Comparison of ENCODE assay signal across 10 mouse cellular contexts in genomic region chr12:93152618-93153245, GRCm38 (mm10).
DNase-seq lines count a peak whose midpoint lies in the region; ATAC-seq and TF ChIP-seq lines count a peak whose summit lies in the region.
"Had no signal": no experiment of that assay in that cellular context is flagged by ENCODE, and none has a peak within 500 bp of the region (broad histone marks: within the 10 kb centered on the region; RNA-seq: fewer than 3 reads in every experiment).

No protein-coding gene starts in this region.

- 39% methylated on average over 6 of the region's 6 CpGs for WGBS in kidney, adult 2 months
- WGBS in kidney, embryonic 15.5 days: 45% methylated on average over 6 of the region's 6 CpGs
- 38% methylated on average over 6 of the region's 6 CpGs for WGBS in liver, embryonic 13.5 days (ENCODE audit: insufficient replicate concordance)

- H3K36me3 ChIP-seq in kidney, adult 2 months (ENCODE audit: control insufficient read depth, insufficient read depth, low read length): no peaks in the 10 kb centered on the region
- H3K36me3 ChIP-seq in kidney, embryonic 15.5 days: no peaks in the 10 kb centered on the region
- no peaks in the 10 kb centered on the region for H3K36me3 ChIP-seq in liver, embryonic 13.5 days

- no peaks in the 10 kb centered on the region for H3K4me1 ChIP-seq in kidney, adult 2 months (ENCODE audit: control insufficient read depth, insufficient read depth, low read length)
- no peaks in the 10 kb centered on the region for H3K4me1 ChIP-seq in kidney, embryonic 15.5 days
- H3K4me1 ChIP-seq in liver, embryonic 13.5 days (replicated peaks): no peaks in the 10 kb centered on the region
- H3K4me1 ChIP-seq: megakaryocyte, embryonic 14.5 days had no signal

- ATAC-seq in kidney, embryonic 15.5 days (replicated peaks; ENCODE audit: low FRiP score): no peak; the same call in 1 of the 2 replicates
- no peak for ATAC-seq in liver, embryonic 13.5 days (ENCODE audit: low read depth)

- no peak overlapping the region for H3K4me2 ChIP-seq in kidney, embryonic 15.5 days
- H3K4me2 ChIP-seq in liver, embryonic 13.5 days: no peak overlapping the region

- peak; percentile 45 for DNase-seq in kidney, adult 2 months
- peak; percentile 30 for DNase-seq in NIH3T3 (ENCODE audit: low read depth)
- peak; percentile 68 for DNase-seq in embryo, embryonic 10 days (ENCODE audit: low spot score)
- peak; percentile 64 for DNase-seq in induced T-regulatory cell, adult 2 months (ENCODE audit: low read depth)
- DNase-seq in liver, embryonic 13.5 days: peak; percentile 4
- DNase-seq in right cerebral cortex, adult 2 months (ENCODE audit: low spot score in 2 of 2): peak; percentile 40 to 42
- no peak for DNase-seq in urinary bladder, postnatal 10 days (ENCODE audit: low spot score)

- H3K9me3 ChIP-seq in kidney, embryonic 15.5 days (replicated peaks): no peaks in the 10 kb centered on the region
- H3K9me3 ChIP-seq in liver, embryonic 13.5 days (replicated peaks): no peaks in the 10 kb centered on the region
- H3K9me3 ChIP-seq: megakaryocyte, embryonic 14.5 days had no signal

- TF ChIP-seq CTCF in kidney, adult 2 months (conservative IDR thresholded peaks at IDR 0.05; ENCODE audit: insufficient read depth, insufficient read length, low read depth, low read length): peak; percentile 67

- H3K27me3 ChIP-seq in kidney, adult 2 months (replicated peaks; ENCODE audit: control insufficient read depth, insufficient read depth, low read length): no peaks in the 10 kb centered on the region
- H3K27me3 ChIP-seq in kidney, embryonic 15.5 days: no peaks in the 10 kb centered on the region
- no peaks in the 10 kb centered on the region for H3K27me3 ChIP-seq in liver, embryonic 13.5 days
- H3K27me3 ChIP-seq: megakaryocyte, embryonic 14.5 days had no signal

- TF ChIP-seq POLR2A in kidney, adult 2 months (IDR thresholded peaks at IDR 0.05; ENCODE audit: low read depth, low read length): no peak

- no peak overlapping the region for H3K27ac ChIP-seq in kidney, adult 2 months (ENCODE audit: insufficient read depth, low read depth, low read length)
- no peak overlapping the region for H3K27ac ChIP-seq in kidney, embryonic 15.5 days
- no peak overlapping the region for H3K27ac ChIP-seq in liver, embryonic 13.5 days

- H3K9ac ChIP-seq in kidney, embryonic 15.5 days: no peak overlapping the region
- H3K9ac ChIP-seq in liver, embryonic 13.5 days: no peak overlapping the region

- no peak overlapping the region for H3K4me3 ChIP-seq in kidney, adult 2 months (ENCODE audit: insufficient read depth, low read depth, low read length)
- no peak overlapping the region for H3K4me3 ChIP-seq in kidney, embryonic 15.5 days (replicated peaks)
- no peak overlapping the region for H3K4me3 ChIP-seq in liver, embryonic 13.5 days (replicated peaks)
- H3K4me3 ChIP-seq: erythroblast, embryonic 14.5 days; megakaryocyte, embryonic 14.5 days had no signal
